Comparison of ENCODE assay signal across 20 mouse cellular contexts in genomic region chr5:144509431-144509830, GRCm38 (mm10). TPM values are rescaled to one million over a fixed set of nuclear protein-coding genes. Genes with fewer than 3 reads are reported as not detected.
DNase-seq lines count a peak whose midpoint lies in the region; ATAC-seq lines count a peak whose summit lies in the region.
"Had no signal": no experiment of that assay in that cellular context is flagged by ENCODE, and none has a peak within 500 bp of the region (broad histone marks: within the 10 kb centered on the region; RNA-seq: fewer than 3 reads in every experiment).

No protein-coding gene starts in this region.

- DNase-seq in forebrain, embryonic 14.5 days (ENCODE audit: low spot score) = peak; percentile 18
- peak; percentile 22 for DNase-seq in neural tube, embryonic 11.5 days (ENCODE audit: low spot score)
- no peak for DNase-seq in neural tube, embryonic 10.5 days (ENCODE audit: extremely low spot score, low spot score)
- DNase-seq in R1 (ENCODE audit: low read depth, low spot score) = peak; percentile 47
- no peak for DNase-seq in retina, embryonic 14.5 days (ENCODE audit: low spot score)
- no peak for DNase-seq in right cerebral cortex, postnatal 25 days
- DNase-seq: adrenal gland, postnatal 10 days; cerebellum, adult 11-12 months; cerebellum, adult 9-10 months; cerebellum, postnatal 25 days; gastrocnemius, postnatal 14 days; heart, adult 2 months; heart, postnatal 14 days; kidney, adult 2 months had no signal

- WGBS in forebrain, embryonic 14.5 days = 11% methylated on average over 7 of the region's 7 CpGs
- WGBS in forebrain, embryonic 15.5 days = 15% methylated on average over 7 of the region's 7 CpGs
- WGBS in neural tube, embryonic 11.5 days = 47% methylated on average over 7 of the region's 7 CpGs

- no peak overlapping the region for H3K27ac ChIP-seq in forebrain, embryonic 14.5 days (ENCODE audit: low read depth, low read length)
- no peak overlapping the region for H3K27ac ChIP-seq in forebrain, embryonic 15.5 days (replicated peaks)
- H3K27ac ChIP-seq in neural tube, embryonic 11.5 days (ENCODE audit: low read depth, low read length) = no peak overlapping the region
- H3K27ac ChIP-seq: embryonic facial prominence, embryonic 13.5 days; heart, adult 2 months; heart, embryonic 15.5 days; hindbrain, embryonic 14.5 days had no signal

- H3K9ac ChIP-seq in forebrain, embryonic 14.5 days (ENCODE audit: low read length) = no peak overlapping the region
- no peak overlapping the region for H3K9ac ChIP-seq in forebrain, embryonic 15.5 days (replicated peaks)
- H3K9ac ChIP-seq in neural tube, embryonic 11.5 days (ENCODE audit: low read length) = no peak overlapping the region
- H3K9ac ChIP-seq: embryonic facial prominence, embryonic 13.5 days; heart, embryonic 15.5 days; hindbrain, embryonic 14.5 days had no signal

- no peak for ATAC-seq in forebrain, embryonic 14.5 days
- no peak; the same call in 1 of the 2 replicates for ATAC-seq in forebrain, embryonic 15.5 days (replicated peaks)
- no peak for ATAC-seq in neural tube, embryonic 11.5 days (ENCODE audit: insufficient read depth, low FRiP score, low TSS enrichment)
- ATAC-seq: intestine, embryonic 16.5 days had no signal

- H3K4me1 ChIP-seq in forebrain, embryonic 14.5 days (ENCODE audit: control insufficient read depth, insufficient read depth, low read length) = no peaks in the 10 kb centered on the region
- no peaks in the 10 kb centered on the region for H3K4me1 ChIP-seq in forebrain, embryonic 15.5 days
- H3K4me1 ChIP-seq in neural tube, embryonic 11.5 days (ENCODE audit: control insufficient read depth, insufficient read depth, low read length) = no peaks in the 10 kb centered on the region
- H3K4me1 ChIP-seq: embryonic facial prominence, embryonic 13.5 days; heart, embryonic 15.5 days had no signal

- no peak overlapping the region for H3K4me2 ChIP-seq in forebrain, embryonic 14.5 days (ENCODE audit: low read length)
- no peak overlapping the region for H3K4me2 ChIP-seq in forebrain, embryonic 15.5 days (replicated peaks)
- H3K4me2 ChIP-seq in neural tube, embryonic 11.5 days (ENCODE audit: low read depth) = no peak overlapping the region
- H3K4me2 ChIP-seq: embryonic facial prominence, embryonic 13.5 days; heart, embryonic 11.5 days; heart, embryonic 15.5 days; hindbrain, embryonic 14.5 days had no signal

- no peak overlapping the region for H3K4me3 ChIP-seq in forebrain, embryonic 14.5 days (ENCODE audit: low read depth, low read length)
- H3K4me3 ChIP-seq in forebrain, embryonic 15.5 days = no peak overlapping the region
- H3K4me3 ChIP-seq in neural tube, embryonic 11.5 days (ENCODE audit: low read depth, low read length) = no peak overlapping the region
- H3K4me3 ChIP-seq: embryonic facial prominence, embryonic 13.5 days; heart, adult 2 months; heart, embryonic 15.5 days had no signal

- H3K27me3 ChIP-seq in forebrain, embryonic 14.5 days (replicated peaks; ENCODE audit: control insufficient read depth, insufficient read depth, low read length) = no peaks in the 10 kb centered on the region
- H3K27me3 ChIP-seq in forebrain, embryonic 15.5 days = no peaks in the 10 kb centered on the region
- H3K27me3 ChIP-seq in neural tube, embryonic 11.5 days (ENCODE audit: control insufficient read depth, insufficient read depth, low read length) = no peaks in the 10 kb centered on the region
- H3K27me3 ChIP-seq: heart, embryonic 15.5 days had no signal

- no peaks in the 10 kb centered on the region for H3K36me3 ChIP-seq in forebrain, embryonic 14.5 days (ENCODE audit: control insufficient read depth, insufficient read depth, low read length)
- no peaks in the 10 kb centered on the region for H3K36me3 ChIP-seq in forebrain, embryonic 15.5 days
- H3K36me3 ChIP-seq in neural tube, embryonic 11.5 days (ENCODE audit: control insufficient read depth, insufficient read depth, low read length) = no peaks in the 10 kb centered on the region
- H3K36me3 ChIP-seq: embryonic facial prominence, embryonic 13.5 days; heart, embryonic 15.5 days had no signal

- H3K9me3 ChIP-seq in forebrain, embryonic 14.5 days (replicated peaks; ENCODE audit: control insufficient read depth, low read length) = no peaks in the 10 kb centered on the region
- H3K9me3 ChIP-seq in forebrain, embryonic 15.5 days = no peaks in the 10 kb centered on the region
- no peaks in the 10 kb centered on the region for H3K9me3 ChIP-seq in neural tube, embryonic 11.5 days (ENCODE audit: control insufficient read depth, low read length)
- H3K9me3 ChIP-seq: heart, embryonic 15.5 days had no signal

RNA-seq across cellular contexts. Expression of gene Nptx2, which starts 36.3 kb away (rescaled TPM):
- 3.0 TPM in 2 replicates for polyA plus RNA-seq in forebrain, embryonic 14.5 days (2014; fragmentation: Nextera tagmentation; extraction: Ambion mirVana)
- polyA plus RNA-seq in forebrain, embryonic 15.5 days (2015; fragmentation: Nextera tagmentation; extraction: Ambion mirVana) = 1.7 and 3.4 TPM in 2 replicates
- 2.8 TPM in 2 replicates for polyA plus RNA-seq in neural tube, embryonic 11.5 days (2014; fragmentation: Nextera tagmentation; extraction: Ambion mirVana)

Comparison
In these comparisons a context has a peak if more than half of its experiments do, and no peak if none do; other contexts are left out.
1. DNase-seq: peak in forebrain, embryonic 14.5 days (single experiment), neural tube, embryonic 11.5 days (single experiment) and R1 (single experiment); none in neural tube, embryonic 10.5 days (single experiment), retina, embryonic 14.5 days (single experiment) and right cerebral cortex, postnatal 25 days (single experiment).